Mouse (Mus musculus) C2C12 (cell line): ENCODE results near the gene Abca7. TPM values are rescaled to one million over a fixed set of nuclear protein-coding genes. Genes with fewer than 3 reads are reported as not detected.

Experiments
- H3K27me3 ChIP-seq: one replicate; pipeline ENCODE4 v1.6.1; 2011; ENCODE audit not compliant: control insufficient read depth, insufficient read depth, insufficient read length
- H3K36me3 ChIP-seq: one replicate; pipeline ENCODE4 v1.6.1; 2011; ENCODE audit not compliant: control insufficient read depth, insufficient read depth
- H3K4me3 ChIP-seq: one replicate; pipeline ENCODE4 v1.5.1; 2011; ENCODE audit warnings: mild to moderate bottlenecking, control low read depth; ENCODE audit not compliant: poor library complexity, insufficient read depth, severe bottlenecking
- H3K79me2 ChIP-seq: one replicate; pipeline ENCODE4 v1.6.1; 2011; ENCODE audit not compliant: control insufficient read depth, insufficient read depth
- H3K79me3 ChIP-seq: one replicate; pipeline ENCODE4 v1.6.1; 2011; ENCODE audit warnings: low read depth, control low read depth
- H3ac ChIP-seq: one replicate; pipeline ENCODE3; 2011; ENCODE audit warnings: low read depth; ENCODE audit not compliant: control insufficient read depth, insufficient read length
- CEBPB ChIP-seq: IDR thresholded peaks from one replicate; pipeline ENCODE4 v1.6.1; 2011; ENCODE audit warnings: low read depth, mild to moderate bottlenecking, control low read depth, moderate library complexity
- CTCF ChIP-seq: IDR thresholded peaks from one replicate; pipeline ENCODE4 v1.5.1; 2011; ENCODE audit not compliant: control insufficient read depth, insufficient read depth, insufficient read length
- FOSL1 ChIP-seq: IDR thresholded peaks from one replicate; pipeline ENCODE4 v1.8.0; 2011; ENCODE audit warnings: mild to moderate bottlenecking, low read length; ENCODE audit not compliant: poor library complexity, insufficient read depth, severe bottlenecking
- MAX ChIP-seq: IDR thresholded peaks from one replicate; pipeline ENCODE4 v1.6.1; 2011; ENCODE audit warnings: mild to moderate bottlenecking, control low read depth
- MYOD1 ChIP-seq: IDR thresholded peaks from one replicate; pipeline ENCODE4 v1.6.1; 2011; ENCODE audit warnings: low read depth; ENCODE audit not compliant: control insufficient read depth, insufficient read length
- MYOG ChIP-seq: IDR thresholded peaks from one replicate; pipeline ENCODE4 v1.6.1; 2011; ENCODE audit not compliant: control insufficient read depth, insufficient read length; ENCODE audit errors: extremely low read depth
- USF1 ChIP-seq: IDR thresholded peaks from one replicate; pipeline ENCODE4 v1.6.1; 2011; ENCODE audit warnings: low read depth, mild to moderate bottlenecking, control low read depth, moderate library complexity
- polyA plus RNA-seq: library from polyadenylated mRNA; unstranded; fragments of >200 nt; fragmentation: generic; extraction: Trizol; gene quantifications from one replicate; pipeline ENCODE4 v1.2.1, GENCODE M21; 2012; ENCODE audit warnings: missing spikeins

The Abca7 gene
- polyA plus RNA-seq, 1 experiment, result 10.7 TPM

DNA sequence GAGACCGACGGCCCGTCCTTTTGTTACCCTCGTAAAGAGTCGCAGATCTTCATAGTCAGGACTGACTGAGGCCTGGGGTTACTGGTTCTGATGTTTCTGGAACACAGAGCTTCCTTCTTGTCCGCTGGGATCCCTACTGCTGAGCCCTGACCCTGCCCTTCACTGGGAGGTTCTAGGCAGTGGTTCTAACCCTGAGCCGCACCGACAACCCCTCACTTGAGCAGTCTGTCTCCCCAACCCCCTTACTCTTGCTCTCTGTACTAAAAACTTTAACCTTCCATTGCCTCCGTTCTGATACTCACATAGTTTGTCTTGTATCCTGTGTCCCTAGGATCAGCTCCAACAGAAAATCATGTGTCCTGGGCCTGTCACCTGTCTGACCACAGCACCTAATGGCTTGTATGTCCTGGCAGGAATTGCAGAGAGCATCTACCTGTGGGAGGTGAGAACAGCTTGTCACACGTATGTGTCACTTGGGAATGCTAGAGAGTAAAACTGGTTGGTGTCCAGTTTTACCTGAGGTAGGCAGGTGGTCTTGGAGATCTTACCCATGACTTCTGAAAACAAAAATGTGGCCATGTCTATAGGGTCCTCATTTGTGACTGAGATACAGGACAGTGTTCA lies 35.5 kb upstream of the Abca7 start:
- no peak for TF ChIP-seq CEBPB
- no peak for TF ChIP-seq USF1
- no peak for TF ChIP-seq CTCF
- no peak for TF ChIP-seq MYOG
- TF ChIP-seq MYOD1, result no peak
- TF ChIP-seq MAX, result no peak
- TF ChIP-seq FOSL1, result no peak
- Histone ChIP-seq H3K36me3 (peaks cover 38% of the 10 kb centered on the region), H3K27me3 (no peaks in the 10 kb centered on the region), H3ac (peak overlapping the region; percentile 99), H3K79me2 (peaks cover 32% of the 10 kb centered on the region), H3K79me3 (peaks cover 20% of the 10 kb centered on the region), H3K4me3 (peak overlapping the region; percentile 98)

DNA sequence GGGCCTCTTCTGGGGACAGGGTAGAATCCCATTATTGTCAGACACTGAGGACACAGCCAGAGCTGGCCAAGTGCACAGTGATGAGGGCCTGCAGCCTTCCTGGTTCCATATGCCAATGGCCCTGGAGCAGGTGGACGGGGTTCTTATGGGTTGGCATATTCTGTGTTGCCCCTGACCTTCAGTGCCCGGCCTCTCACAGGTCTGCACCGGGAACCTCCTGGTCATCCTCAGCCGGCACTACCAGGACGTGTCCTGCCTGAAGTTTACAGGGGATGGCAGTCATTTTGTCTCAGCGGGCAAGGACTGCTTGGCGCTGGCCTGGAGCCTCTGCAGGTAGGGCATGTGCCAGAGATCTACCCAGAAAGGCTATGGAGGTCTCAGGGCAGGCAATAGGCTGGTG lies 31.6 kb upstream of the Abca7 start:
- Histone ChIP-seq H3ac (no peak overlapping the region), H3K27me3 (no peaks in the 10 kb centered on the region), H3K4me3 (no peak overlapping the region), H3K79me2 (peaks cover 32% of the 10 kb centered on the region), H3K36me3 (peaks cover 64% of the 10 kb centered on the region), H3K79me3 (peaks cover 20% of the 10 kb centered on the region)
- no peak for TF ChIP-seq USF1
- TF ChIP-seq CEBPB, result no peak
- TF ChIP-seq MAX, result no peak
- no peak for TF ChIP-seq MYOD1
- TF ChIP-seq FOSL1, result no peak
- TF ChIP-seq CTCF, result no peak
- no peak for TF ChIP-seq MYOG

DNA sequence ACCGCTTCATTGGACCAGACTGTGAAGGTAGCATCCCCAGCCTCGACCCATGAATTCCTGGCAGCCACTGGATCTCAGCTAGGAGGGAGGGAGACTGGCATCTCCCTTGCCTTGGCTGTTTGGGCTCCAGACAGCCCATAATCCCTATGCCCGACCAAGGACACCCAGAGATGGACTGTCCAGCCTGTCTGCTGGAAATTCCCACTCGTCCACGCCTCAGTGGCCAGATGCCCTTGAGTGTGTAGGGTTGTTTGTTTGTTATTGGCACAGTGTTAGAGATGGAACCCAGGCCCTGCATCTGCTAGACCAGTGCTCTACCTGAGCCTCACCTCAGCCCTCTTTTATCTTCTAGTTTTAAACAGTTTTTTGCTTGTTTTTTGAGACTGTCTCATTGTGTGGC lies 31.0 kb upstream of the Abca7 start:
- no peak overlapping the region for H3K4me3 ChIP-seq
- TF ChIP-seq CEBPB (no peak), MYOD1 (no peak), MAX (no peak), FOSL1 (no peak), CTCF (no peak), USF1 (no peak), MYOG (no peak)
- H3K27me3 ChIP-seq, result no peaks in the 10 kb centered on the region
- no peak overlapping the region for H3ac ChIP-seq
- peaks cover 16% of the 10 kb centered on the region for H3K79me3 ChIP-seq
- H3K79me2 ChIP-seq, result peaks cover 28% of the 10 kb centered on the region
- peaks cover 64% of the 10 kb centered on the region for H3K36me3 ChIP-seq

DNA sequence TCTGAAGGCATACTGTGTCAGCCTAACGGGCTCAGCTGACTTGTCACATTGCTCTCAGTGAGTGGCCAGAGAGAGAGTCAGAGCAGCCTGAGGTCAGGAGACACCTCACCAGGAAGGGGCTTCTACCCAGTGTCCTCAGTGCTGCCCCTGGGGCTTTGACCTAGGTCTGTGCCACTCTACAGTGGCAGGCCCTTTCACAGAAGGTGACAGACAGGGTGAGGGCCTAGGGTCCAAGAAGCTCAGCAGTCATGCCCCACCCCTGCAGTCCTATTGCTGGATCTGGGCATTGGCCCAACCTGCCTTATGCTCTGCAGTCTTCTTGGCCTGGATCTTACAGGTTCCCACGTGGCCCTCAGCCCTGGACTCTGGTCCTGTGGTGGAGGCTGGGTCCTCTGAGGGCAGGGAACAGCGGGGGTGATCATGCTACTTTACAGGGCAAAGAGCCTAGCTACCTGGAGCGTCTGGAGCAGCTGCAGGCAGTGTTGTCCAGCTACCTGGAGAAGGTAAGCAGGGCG lies 29.4 kb upstream of the Abca7 start:
- Histone ChIP-seq H3ac (no peak overlapping the region), H3K4me3 (no peak overlapping the region), H3K36me3 (peaks cover 55% of the 10 kb centered on the region), H3K79me2 (peaks cover 12% of the 10 kb centered on the region), H3K27me3 (peaks cover 3% of the 10 kb centered on the region), H3K79me3 (peaks cover 3% of the 10 kb centered on the region)
- TF ChIP-seq MYOG (no peak), CTCF (no peak), USF1 (no peak), CEBPB (no peak), MYOD1 (no peak), MAX (no peak)

DNA sequence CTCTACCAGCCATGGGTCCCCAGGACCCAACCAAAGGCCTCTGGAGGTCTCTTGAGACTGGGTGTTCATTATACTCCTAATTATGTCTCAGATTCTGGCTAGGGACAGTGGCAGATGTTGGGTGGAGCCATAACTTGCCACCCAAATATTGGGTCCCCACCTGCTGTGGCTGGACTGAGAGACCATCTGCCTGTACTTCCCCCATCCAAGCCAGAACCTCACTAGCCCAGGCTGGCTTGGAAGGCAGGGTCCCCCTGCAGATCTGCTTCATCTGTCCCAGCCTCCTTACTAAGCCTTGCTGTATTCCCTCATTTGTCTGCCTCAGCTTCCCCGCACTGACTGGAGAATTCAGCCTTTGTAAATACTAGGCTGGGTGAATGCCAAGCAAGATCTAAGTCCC lies 28.1 kb upstream of the Abca7 start:
- Histone ChIP-seq H3K36me3 (peaks cover 42% of the 10 kb centered on the region), H3K79me3 (no peaks in the 10 kb centered on the region), H3K79me2 (no peaks in the 10 kb centered on the region), H3K27me3 (peaks cover 3% of the 10 kb centered on the region), H3ac (no peak overlapping the region), H3K4me3 (no peak overlapping the region)
- TF ChIP-seq MYOG (no peak), MAX (no peak), CEBPB (no peak), CTCF (no peak), USF1 (no peak), MYOD1 (no peak), FOSL1 (no peak)

DNA sequence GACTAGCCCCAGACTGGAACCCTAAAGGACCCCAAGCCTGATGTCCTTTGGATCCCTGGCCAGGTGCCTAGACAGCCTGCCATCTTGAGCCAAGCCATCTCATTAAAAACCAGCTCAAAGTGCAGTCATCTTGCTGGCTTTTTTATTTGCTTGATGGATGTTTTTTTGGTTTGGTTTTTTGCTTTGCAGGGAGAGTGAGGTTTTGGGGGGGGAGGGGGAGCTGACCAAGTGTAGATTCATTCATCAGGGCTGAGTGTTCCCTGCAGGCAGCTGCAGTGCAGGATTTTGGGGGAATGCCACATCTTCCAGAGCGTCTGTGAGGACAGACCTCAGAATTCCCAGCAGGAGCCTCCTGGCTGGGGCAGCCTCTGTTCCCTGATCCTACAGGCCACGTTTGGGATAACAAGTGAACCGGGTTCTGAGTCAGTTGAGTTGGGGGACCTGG lies 27.1 kb upstream of the Abca7 start:
- TF ChIP-seq MYOG, result no peak
- TF ChIP-seq CTCF, result no peak
- no peak for TF ChIP-seq MYOD1
- no peak for TF ChIP-seq USF1
- no peak for TF ChIP-seq CEBPB
- no peak for TF ChIP-seq FOSL1
- no peak for TF ChIP-seq MAX
- peaks cover 36% of the 10 kb centered on the region for H3K36me3 ChIP-seq

More for the DNA sequence above, 27.1 kb upstream of the Abca7 start:
- Histone ChIP-seq H3ac (no peak overlapping the region), H3K79me2 (no peaks in the 10 kb centered on the region), H3K4me3 (no peak overlapping the region), H3K79me3 (no peaks in the 10 kb centered on the region), H3K27me3 (peaks cover 3% of the 10 kb centered on the region)
